Mouse (Mus musculus): ENCODE results near the gene Rps18. TPM values are rescaled to one million over a fixed set of nuclear protein-coding genes. Genes with fewer than 3 reads are reported as not detected.
A peak's percentile ranks its signal among the peaks of the same experiment; 100 is the strongest.
"Not testable (repeated sequence)": the region's sequence is repeated elsewhere in the genome, so short reads cannot be mapped to it uniquely, and the experiment has no call there.

Rps18 gene
- total RNA-seq, 2 experiments from 2014 or later = 1,728 to 6,432 TPM

- 0 out of 2 replicates have a peak, but pooled peaks have one; percentile 53 for ATAC-seq (replicated peaks; ENCODE audit: low FRiP score, low TSS enrichment, poor library complexity, severe bottlenecking)
Measured at GRCm38 (mm10) chr17:33972691-33973090, 16.9 kb upstream of the Rps18 start.

GRCm38 (mm10) chr17:33969394-33969793 lies 13.6 kb upstream of the Rps18 start:
- no peak for ATAC-seq (replicated peaks; ENCODE audit: low FRiP score, low TSS enrichment, poor library complexity, severe bottlenecking)

GRCm38 (mm10) chr17:33968927-33969326 lies 13.1 kb upstream of the Rps18 start:
- ATAC-seq (replicated peaks; ENCODE audit: low FRiP score, low TSS enrichment, poor library complexity, severe bottlenecking) = peak; percentile 38; the same call in 1 of the 2 replicates

GRCm38 (mm10) chr17:33968489-33968888 lies 12.7 kb upstream of the Rps18 start:
- ATAC-seq (replicated peaks; ENCODE audit: low FRiP score, low TSS enrichment, poor library complexity, severe bottlenecking) = peak; percentile 75

GRCm38 (mm10) chr17:33965846-33966550 lies 10.2 kb upstream of the Rps18 start:
- ATAC-seq (replicated peaks; ENCODE audit: low FRiP score, low TSS enrichment, poor library complexity, severe bottlenecking) = no peak

GRCm38 (mm10) chr17:33965082-33965845 lies 9.5 kb upstream of the Rps18 start:
- no peak for ATAC-seq (replicated peaks; ENCODE audit: low FRiP score, low TSS enrichment, poor library complexity, severe bottlenecking)

- ATAC-seq (replicated peaks; ENCODE audit: low FRiP score, low TSS enrichment, poor library complexity, severe bottlenecking) = no peak
Measured at GRCm38 (mm10) chr17:33962876-33963275, 7.1 kb upstream of the Rps18 start.

- no peak for ATAC-seq (replicated peaks; ENCODE audit: low FRiP score, low TSS enrichment, poor library complexity, severe bottlenecking)
Measured at GRCm38 (mm10) chr17:33959948-33960347, 4.1 kb upstream of the Rps18 start.

GRCm38 (mm10) chr17:33959135-33959534 lies 3.3 kb upstream of the Rps18 start:
- ATAC-seq (replicated peaks; ENCODE audit: low FRiP score, low TSS enrichment, poor library complexity, severe bottlenecking) = no peak

- ATAC-seq (replicated peaks; ENCODE audit: low FRiP score, low TSS enrichment, poor library complexity, severe bottlenecking) = no peak
Measured at GRCm38 (mm10) chr17:33958451-33958850, 2.6 kb upstream of the Rps18 start.

GRCm38 (mm10) chr17:33957493-33957892 lies 1.7 kb upstream of the Rps18 start:
- no peak for ATAC-seq (replicated peaks; ENCODE audit: low FRiP score, low TSS enrichment, poor library complexity, severe bottlenecking)

- no peak for ATAC-seq (replicated peaks; ENCODE audit: low FRiP score, low TSS enrichment, poor library complexity, severe bottlenecking)
Measured at GRCm38 (mm10) chr17:33956336-33956735, 535 bp upstream of the Rps18 start.

- ATAC-seq (replicated peaks; ENCODE audit: low FRiP score, low TSS enrichment, poor library complexity, severe bottlenecking) = no peak
Measured at GRCm38 (mm10) chr17:33954646-33955554, 901 bp downstream of the Rps18 start.

GRCm38 (mm10) chr17:33953961-33954565 lies 1.7 kb downstream of the Rps18 start:
- no peak for ATAC-seq (replicated peaks; ENCODE audit: low FRiP score, low TSS enrichment, poor library complexity, severe bottlenecking)

- no peak for ATAC-seq (replicated peaks; ENCODE audit: low FRiP score, low TSS enrichment, poor library complexity, severe bottlenecking)
Measured at GRCm38 (mm10) chr17:33953310-33953709, 2.5 kb downstream of the Rps18 start.

GRCm38 (mm10) chr17:33952879-33953278 lies 2.9 kb downstream of the Rps18 start:
- ATAC-seq (replicated peaks; ENCODE audit: low FRiP score, low TSS enrichment, poor library complexity, severe bottlenecking) = no peak

- ATAC-seq (replicated peaks; ENCODE audit: low FRiP score, low TSS enrichment, poor library complexity, severe bottlenecking) = not testable (repeated sequence)
Measured at GRCm38 (mm10) chr17:33952015-33952414, 3.8 kb downstream of the Rps18 start.

- peak; percentile 69 for ATAC-seq (replicated peaks; ENCODE audit: low FRiP score, low TSS enrichment, poor library complexity, severe bottlenecking)
Measured at GRCm38 (mm10) chr17:33951021-33951946, 4.5 kb downstream of the Rps18 start, which contains the start of gene B3galt4. TSS of gene B3galt4 (minus strand) at chr17:33951488.
